Mouse (Mus musculus) adrenal gland, postnatal 10 days (tissue): Measurements from ENCODE around the gene Grin2b. TPM values are rescaled to one million over a fixed set of nuclear protein-coding genes. Genes with fewer than 3 reads are reported as not detected.

Experiments
- DNase-seq: peaks from one replicate; pipeline ENCODE4 v3.0.0; 2021; ENCODE audit warnings: mixed read lengths
- long read RNA-seq, 2 experiments: library from polyadenylated mRNA; stranded (forward); transcript quantifications; one replicate each; pipeline ENCODE4 v2.0.0; 2021
- total RNA-seq, 2 experiments: library from RNA; stranded (reverse); gene quantifications; 2 replicates each; pipeline ENCODE4 v1.2.3; 2021

The Grin2b gene
- total RNA-seq = under 1 TPM; 0.27 to 0.55 TPM
- long read RNA-seq, experiment 1 = 0 reads
- long read RNA-seq, experiment 2 = 0 reads

DNA sequence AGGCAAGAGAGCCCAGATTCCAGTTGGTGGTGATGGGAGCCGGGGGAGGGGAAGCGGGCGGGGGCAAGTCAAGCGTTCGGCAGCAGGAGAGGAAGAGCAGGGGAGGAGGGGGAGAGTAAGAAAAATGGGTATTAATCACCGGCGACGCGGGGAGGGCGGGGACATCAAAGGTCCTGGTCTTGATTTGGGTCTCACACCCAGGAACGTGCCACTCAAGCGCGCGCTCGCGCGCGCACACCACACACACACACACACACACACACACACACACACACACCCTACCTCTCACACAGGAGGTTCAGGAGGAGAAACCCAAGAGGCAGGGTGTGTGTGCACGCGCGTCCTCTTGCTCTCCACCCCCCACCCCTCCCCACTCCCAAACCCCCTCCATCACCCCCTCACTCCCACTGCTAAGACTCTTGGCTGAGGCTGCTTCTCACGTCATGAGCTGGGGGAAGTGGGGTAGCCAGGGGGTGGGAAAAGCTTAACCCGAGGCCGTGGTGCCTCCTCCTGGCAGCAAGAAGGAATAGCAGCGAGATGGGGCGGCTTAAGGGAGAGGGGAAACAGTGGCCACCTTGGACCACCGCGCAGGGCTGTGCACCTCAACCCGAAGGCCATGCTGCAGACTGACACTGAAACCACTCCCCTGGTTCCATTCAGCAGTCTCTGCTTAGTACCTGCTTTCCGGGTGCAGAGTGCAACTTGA is at the start of gene Grin2b:
Gene Grin2b (minus strand): TSS at position 321 of the 706 bp plus-strand sequence.
- no peak for DNase-seq

GRCm38 (mm10) chr6:136221894-136222293 is 48.6 kb upstream of the Grin2b start:
- DNase-seq = no peak

GRCm38 (mm10) chr6:136210442-136210841 is 37.1 kb upstream of the Grin2b start:
- no peak for DNase-seq

DNA sequence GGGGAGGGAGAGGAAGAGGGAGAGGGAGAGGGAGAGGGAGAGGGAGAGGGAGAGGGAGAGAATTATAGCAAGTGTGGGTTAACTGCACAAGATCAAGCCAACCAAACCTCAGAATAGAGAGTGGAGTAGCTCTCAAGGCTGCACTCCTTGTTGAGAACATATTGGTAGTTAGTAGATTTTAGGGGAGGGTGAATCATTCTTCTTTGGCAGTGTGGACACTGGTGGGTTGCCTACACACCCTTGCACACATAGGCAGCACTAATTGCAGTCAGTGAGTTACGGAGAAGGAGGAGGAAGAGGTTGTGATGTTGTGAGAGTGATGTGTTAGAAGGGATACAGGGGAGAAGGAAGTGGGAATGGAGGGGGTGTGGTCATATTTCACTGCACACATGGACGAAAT is 26.5 kb upstream of the Grin2b start:
- DNase-seq = no peak

DNA sequence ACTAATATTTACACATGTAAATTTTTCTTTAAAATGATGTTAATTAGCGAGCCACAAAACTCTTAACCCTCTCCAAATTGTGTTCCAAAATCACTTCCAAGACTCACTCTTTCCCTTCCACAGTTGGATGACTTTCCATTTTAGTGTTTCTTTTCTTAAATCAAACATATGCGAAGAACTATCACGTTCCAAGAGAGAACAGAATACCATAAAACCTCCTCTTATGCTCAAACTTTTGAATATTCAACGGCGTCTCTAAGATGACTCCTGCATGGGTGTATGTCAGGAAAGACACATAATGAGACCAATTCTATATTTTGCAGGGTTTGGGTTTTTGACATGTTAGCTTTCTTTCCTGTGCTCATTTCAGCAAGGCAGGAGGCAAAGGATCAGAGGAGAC is 21.3 kb upstream of the Grin2b start:
- DNase-seq = no peak

GRCm38 (mm10) chr6:136178066-136178465 is 4.8 kb upstream of the Grin2b start:
- no peak for DNase-seq

DNA sequence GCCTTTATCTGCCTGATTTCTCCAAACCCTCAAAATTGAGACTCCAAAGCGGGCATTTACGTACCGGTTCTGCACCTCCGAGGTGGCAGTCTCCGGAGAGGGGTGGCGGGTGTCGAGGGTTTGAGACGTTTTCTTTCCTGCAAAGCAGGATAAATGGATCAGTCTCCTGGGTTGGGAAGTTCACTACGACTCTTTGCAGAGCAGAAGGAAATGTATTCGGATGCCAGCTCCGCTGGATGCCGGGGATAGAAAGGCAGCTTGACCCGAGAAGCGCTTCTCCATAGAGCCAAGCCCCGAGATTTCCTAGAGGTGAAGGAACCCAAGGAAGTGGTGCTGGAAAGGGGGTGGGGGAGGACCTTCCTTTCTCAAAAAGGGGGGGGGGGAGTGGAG is 515 bp downstream of the Grin2b start:
- DNase-seq = no peak

GRCm38 (mm10) chr6:136172172-136172651 is 1.1 kb downstream of the Grin2b start:
- DNase-seq = no peak

DNA sequence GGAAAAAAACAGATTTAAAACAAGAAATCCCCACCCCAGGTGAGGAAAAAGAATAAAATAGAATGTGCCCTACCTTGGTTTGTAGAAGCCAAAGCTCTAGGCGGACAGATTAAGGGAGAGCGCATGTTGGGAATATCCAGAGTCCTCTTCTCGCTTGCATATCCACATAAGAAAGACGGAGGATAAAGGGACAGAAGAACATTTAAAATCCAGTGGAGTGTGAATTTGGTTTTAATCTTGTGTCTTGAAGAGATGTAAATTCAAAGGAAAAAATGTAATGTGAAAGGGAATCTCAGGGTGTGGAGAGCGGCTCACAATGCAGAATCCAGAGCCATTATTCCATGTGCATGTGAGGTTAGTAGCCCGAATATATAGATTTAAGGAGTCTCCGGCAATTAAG is 2.0 kb downstream of the Grin2b start:
- no peak for DNase-seq

- DNase-seq = no peak
Measured at GRCm38 (mm10) chr6:136170381-136170780, 2.9 kb downstream of the Grin2b start.

GRCm38 (mm10) chr6:136167361-136167760 is 6.0 kb downstream of the Grin2b start:
- DNase-seq = no peak

DNA sequence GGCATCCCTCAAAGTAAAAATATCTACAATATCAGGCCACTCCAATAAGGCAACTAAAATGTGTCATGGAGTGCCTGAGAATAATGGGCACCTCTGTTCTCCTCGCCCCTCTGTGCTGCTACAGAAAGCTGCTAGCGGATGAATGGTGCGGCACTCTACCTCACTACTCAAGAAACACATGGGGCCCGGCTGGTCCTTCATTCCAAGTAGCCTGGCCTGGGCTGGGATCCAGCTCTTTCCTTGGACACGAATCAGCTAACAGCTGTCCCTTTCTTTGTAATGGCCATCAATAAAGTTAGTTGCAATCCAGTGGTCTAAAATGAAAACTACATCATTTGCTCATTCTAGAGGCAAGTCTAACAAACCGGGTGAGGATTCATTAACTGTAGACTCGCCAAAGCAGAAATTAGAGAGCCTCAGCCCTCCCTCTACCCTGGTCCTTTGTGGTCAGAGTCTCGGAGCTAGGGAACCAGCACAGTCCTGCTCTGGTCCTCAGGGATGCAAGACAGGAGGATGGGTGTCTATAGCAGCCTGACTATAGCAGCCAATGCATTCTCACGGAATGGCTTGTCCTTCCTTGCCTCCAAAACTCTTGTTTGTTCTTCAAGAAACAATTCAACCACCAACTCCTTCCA is 7.8 kb downstream of the Grin2b start:
- no peak for DNase-seq

- DNase-seq = no peak
Measured at GRCm38 (mm10) chr6:136162090-136162489, 11.2 kb downstream of the Grin2b start.

- DNase-seq = peak; percentile 69
Measured at GRCm38 (mm10) chr6:136153444-136153843, 19.9 kb downstream of the Grin2b start.

DNA sequence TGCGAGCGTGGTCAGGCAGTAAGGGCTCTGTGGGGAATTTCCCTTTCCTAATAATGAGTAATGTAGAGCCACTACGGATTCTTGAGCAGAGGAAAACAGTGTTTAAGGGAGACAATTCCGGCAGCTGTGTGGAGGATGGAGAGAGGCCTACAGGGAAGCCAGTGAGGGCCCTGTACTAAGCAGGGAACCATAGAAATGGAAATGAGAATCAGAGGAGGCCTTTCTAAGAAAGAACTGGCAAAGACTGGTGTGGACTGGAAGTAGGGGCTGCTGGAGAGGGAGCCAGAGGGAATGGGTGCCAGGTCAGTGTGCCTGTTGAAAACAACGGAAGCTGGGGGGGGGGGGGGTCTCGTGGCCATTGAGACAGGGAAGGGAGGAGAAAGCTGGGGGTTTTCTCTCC is 23.2 kb downstream of the Grin2b start:
- no peak for DNase-seq

DNA sequence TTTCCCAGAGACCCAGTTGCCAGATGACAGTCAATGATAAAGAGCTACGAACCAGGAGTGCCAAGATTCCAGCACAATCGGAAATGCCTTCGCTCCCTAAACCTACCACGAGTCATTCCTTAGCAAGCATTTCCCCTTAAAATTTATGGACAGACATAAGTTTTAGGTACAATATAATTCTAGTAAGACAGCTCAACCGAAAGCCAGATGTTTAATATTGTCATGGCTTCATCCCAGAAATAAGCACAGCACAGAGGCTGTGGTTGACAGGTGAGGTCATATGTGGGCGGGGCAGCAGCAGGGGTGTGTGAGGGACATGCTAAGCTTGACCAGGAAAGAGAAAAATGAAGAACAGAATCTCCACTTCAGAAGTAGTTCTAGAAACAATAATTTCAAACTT is 33.3 kb downstream of the Grin2b start:
- no peak for DNase-seq

DNA sequence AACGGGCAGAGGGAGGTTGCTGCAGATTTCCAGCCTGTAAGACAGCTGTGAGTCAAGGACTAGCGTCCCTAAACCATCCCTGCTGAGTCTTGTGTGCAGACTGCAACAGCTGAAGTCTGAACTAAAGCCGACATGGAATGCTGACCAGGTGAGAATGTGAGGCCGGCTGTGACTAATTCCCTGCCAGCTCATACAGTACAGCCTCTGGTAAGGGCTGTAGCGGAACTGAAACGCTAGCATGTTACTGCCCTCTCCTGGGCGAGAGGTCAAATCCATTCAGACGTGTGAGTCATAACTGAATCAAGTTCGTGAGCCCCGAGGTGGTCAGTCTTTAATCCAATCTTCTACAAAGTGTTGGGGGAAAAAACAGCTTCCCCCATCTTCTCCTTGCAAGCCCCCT is 42.9 kb downstream of the Grin2b start:
- peak; percentile 51 for DNase-seq

DNA sequence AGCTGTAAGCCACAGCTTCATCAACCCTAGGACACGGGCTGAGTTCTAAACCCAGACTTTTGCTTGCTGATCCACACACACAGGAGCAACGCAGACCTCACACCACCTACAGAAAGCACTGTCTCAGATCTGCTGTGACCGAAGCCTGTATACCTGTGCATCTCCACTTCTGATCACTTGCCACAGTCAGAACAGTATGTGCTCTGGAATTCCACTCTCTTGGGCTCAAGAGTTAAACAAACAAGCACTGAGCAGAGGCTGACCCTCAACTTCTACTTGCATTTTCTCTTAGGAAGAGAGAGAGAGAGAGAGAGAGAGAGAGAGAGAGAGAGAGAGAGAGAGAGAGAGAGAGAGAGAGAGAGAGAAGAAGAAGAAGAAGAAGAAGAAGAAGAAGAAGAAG is 50.7 kb downstream of the Grin2b start:
- DNase-seq = no peak

- no peak for DNase-seq
Measured at GRCm38 (mm10) chr6:136117390-136117789, 55.9 kb downstream of the Grin2b start.

- DNase-seq = no peak
Measured at GRCm38 (mm10) chr6:136113639-136114410, 59.5 kb downstream of the Grin2b start.

DNA sequence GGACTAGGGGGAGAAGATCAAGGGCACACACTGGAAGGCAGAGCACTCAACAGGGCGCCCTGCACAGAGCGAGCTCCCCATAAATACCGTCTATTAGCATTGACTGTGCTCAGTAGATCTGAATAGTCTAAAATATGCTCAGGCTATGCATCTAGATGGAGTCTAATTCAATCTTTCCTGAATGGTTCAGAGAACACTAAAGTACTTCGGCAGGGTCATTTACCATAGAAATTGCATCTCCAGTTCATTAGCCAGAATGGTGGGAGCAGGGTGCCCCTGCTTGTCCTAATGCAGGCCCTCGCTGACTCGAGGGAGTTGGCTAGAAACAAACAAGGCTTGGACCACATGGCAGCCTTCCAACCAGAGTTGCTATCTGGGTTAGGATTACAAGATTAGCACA is 64.1 kb downstream of the Grin2b start:
- no peak for DNase-seq

DNA sequence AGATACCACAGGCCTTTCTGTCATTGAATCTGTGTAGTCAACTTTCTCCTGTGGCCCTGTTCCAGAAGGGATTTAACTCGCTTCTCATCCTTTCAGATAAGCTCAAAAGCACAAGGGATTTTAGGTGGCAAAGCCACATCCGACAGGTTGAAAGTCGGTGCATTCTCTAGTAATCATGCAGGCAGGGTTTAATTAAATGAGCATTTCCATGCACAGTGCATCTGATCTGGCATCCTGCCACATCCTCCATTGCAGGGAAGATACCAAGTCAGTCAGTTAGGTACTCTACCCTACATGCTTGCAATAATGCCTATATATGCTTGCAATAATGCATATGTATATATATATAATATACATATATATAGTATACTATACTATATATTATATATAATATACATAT is 64.8 kb downstream of the Grin2b start:
- DNase-seq = no peak

- no peak for DNase-seq
Measured at GRCm38 (mm10) chr6:136105221-136105620, 68.1 kb downstream of the Grin2b start.
